Mouse (Mus musculus): ENCODE measurements around the gene Cdh4. TPM values are rescaled to one million over a fixed set of nuclear protein-coding genes. Genes with fewer than 3 reads are reported as not detected.

The Cdh4 gene
- polyA plus RNA-seq, 1 experiment from 2014 or later = 3.7 TPM

GRCm38 (mm10) chr2:179601167-179601566 is 158.9 kb downstream of the Cdh4 start:
- WGBS = 89% methylated on average over 9 of the region's 9 CpGs
- Histone ChIP-seq H3K9me3 (replicated peaks; ENCODE audit: control insufficient read depth, low read length) (no peaks in the 10 kb centered on the region), H3K36me3 (replicated peaks; ENCODE audit: control insufficient read depth, insufficient read depth, low read depth, low read length) (no peaks in the 10 kb centered on the region), H3K4me3 (ENCODE audit: low read depth, low read length) (no peak overlapping the region), H3K27ac (replicated peaks; ENCODE audit: low read depth, low read length) (no peak overlapping the region), H3K27me3 (ENCODE audit: control insufficient read depth, insufficient read depth, low read length) (no peaks in the 10 kb centered on the region), H3K4me1 (ENCODE audit: control insufficient read depth, insufficient read depth, low read length) (no peaks in the 10 kb centered on the region), H3K4me2 (ENCODE audit: low read depth, low read length) (no peak overlapping the region), H3K9ac (replicated peaks; ENCODE audit: low read length) (no peak overlapping the region)
- DNase-seq (ENCODE audit: low spot score) (no peak), ATAC-seq (replicated peaks; ENCODE audit: insufficient number of reproducible peaks, low FRiP score, low TSS enrichment, low read depth) (no peak)

- DNase-seq (ENCODE audit: low spot score) = no peak
- no peaks in the 10 kb centered on the region for H3K9me3 ChIP-seq (replicated peaks; ENCODE audit: control insufficient read depth, low read length)
- ATAC-seq (replicated peaks; ENCODE audit: insufficient number of reproducible peaks, low FRiP score, low TSS enrichment, low read depth) = no peak
- H3K27me3 ChIP-seq (ENCODE audit: control insufficient read depth, insufficient read depth, low read length) = no peaks in the 10 kb centered on the region
- WGBS = 88% methylated on average over 3 of the region's 3 CpGs
- no peaks in the 10 kb centered on the region for H3K36me3 ChIP-seq (replicated peaks; ENCODE audit: control insufficient read depth, insufficient read depth, low read depth, low read length)
- no peak overlapping the region for H3K9ac ChIP-seq (replicated peaks; ENCODE audit: low read length)
- no peak overlapping the region for H3K4me2 ChIP-seq (ENCODE audit: low read depth, low read length)
- H3K4me1 ChIP-seq (ENCODE audit: control insufficient read depth, insufficient read depth, low read length) = no peaks in the 10 kb centered on the region
- no peak overlapping the region for H3K27ac ChIP-seq (replicated peaks; ENCODE audit: low read depth, low read length)
- no peak overlapping the region for H3K4me3 ChIP-seq (ENCODE audit: low read depth, low read length)
These were observed 162.5 kb downstream of the Cdh4 start for GRCm38 (mm10) chr2:179604746-179605145.

DNA sequence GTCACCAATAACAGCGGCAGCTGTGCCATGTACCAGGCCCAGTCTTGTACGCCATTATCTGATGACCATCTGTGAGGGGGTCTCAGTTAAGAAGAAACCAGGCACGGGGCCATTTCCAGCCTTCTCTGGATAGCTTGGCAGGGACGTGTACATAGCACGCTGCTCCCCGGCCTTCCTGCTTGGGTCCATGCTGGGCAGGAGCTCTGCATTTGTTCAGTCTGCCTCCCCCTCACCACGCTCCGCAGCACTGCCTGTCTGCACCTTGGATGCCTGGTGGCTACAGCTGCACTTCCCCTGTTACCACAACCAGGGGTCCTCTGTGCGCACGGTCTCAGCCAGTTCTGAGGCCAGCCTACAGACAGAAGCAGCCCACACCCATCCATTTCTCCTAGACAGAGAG is 163.0 kb downstream of the Cdh4 start:
- H3K4me2 ChIP-seq (ENCODE audit: low read depth, low read length) = no peak overlapping the region
- H3K36me3 ChIP-seq (replicated peaks; ENCODE audit: control insufficient read depth, insufficient read depth, low read depth, low read length) = no peaks in the 10 kb centered on the region
- no peaks in the 10 kb centered on the region for H3K9me3 ChIP-seq (replicated peaks; ENCODE audit: control insufficient read depth, low read length)
- no peaks in the 10 kb centered on the region for H3K4me1 ChIP-seq (ENCODE audit: control insufficient read depth, insufficient read depth, low read length)
- 90% methylated on average over 10 of the region's 10 CpGs for WGBS
- ATAC-seq (replicated peaks; ENCODE audit: insufficient number of reproducible peaks, low FRiP score, low TSS enrichment, low read depth) (no peak), DNase-seq (ENCODE audit: low spot score) (no peak)
- H3K27me3 ChIP-seq (ENCODE audit: control insufficient read depth, insufficient read depth, low read length) = no peaks in the 10 kb centered on the region
- H3K4me3 ChIP-seq (ENCODE audit: low read depth, low read length) = no peak overlapping the region
- H3K9ac ChIP-seq (replicated peaks; ENCODE audit: low read length) = no peak overlapping the region
- no peak overlapping the region for H3K27ac ChIP-seq (replicated peaks; ENCODE audit: low read depth, low read length)

- no peaks in the 10 kb centered on the region for H3K4me1 ChIP-seq (ENCODE audit: control insufficient read depth, insufficient read depth, low read length)
- no peak overlapping the region for H3K4me3 ChIP-seq (ENCODE audit: low read depth, low read length)
- WGBS = 81% methylated on average over 2 of the region's 2 CpGs
- ATAC-seq (replicated peaks; ENCODE audit: insufficient number of reproducible peaks, low FRiP score, low TSS enrichment, low read depth) = no peak
- no peak overlapping the region for H3K4me2 ChIP-seq (ENCODE audit: low read depth, low read length)
- H3K27ac ChIP-seq (replicated peaks; ENCODE audit: low read depth, low read length) = no peak overlapping the region
- DNase-seq (ENCODE audit: low spot score) = no peak
- no peaks in the 10 kb centered on the region for H3K36me3 ChIP-seq (replicated peaks; ENCODE audit: control insufficient read depth, insufficient read depth, low read depth, low read length)
- H3K9me3 ChIP-seq (replicated peaks; ENCODE audit: control insufficient read depth, low read length) = no peaks in the 10 kb centered on the region
- H3K9ac ChIP-seq (replicated peaks; ENCODE audit: low read length) = no peak overlapping the region
- no peaks in the 10 kb centered on the region for H3K27me3 ChIP-seq (ENCODE audit: control insufficient read depth, insufficient read depth, low read length)
These were observed 164.1 kb downstream of the Cdh4 start for GRCm38 (mm10) chr2:179606341-179606740.

- Histone ChIP-seq H3K36me3 (replicated peaks; ENCODE audit: control insufficient read depth, insufficient read depth, low read depth, low read length) (no peaks in the 10 kb centered on the region), H3K4me3 (ENCODE audit: low read depth, low read length) (no peak overlapping the region), H3K4me2 (ENCODE audit: low read depth, low read length) (no peak overlapping the region), H3K9ac (replicated peaks; ENCODE audit: low read length) (no peak overlapping the region), H3K27ac (replicated peaks; ENCODE audit: low read depth, low read length) (no peak overlapping the region), H3K4me1 (ENCODE audit: control insufficient read depth, insufficient read depth, low read length) (no peaks in the 10 kb centered on the region), H3K27me3 (ENCODE audit: control insufficient read depth, insufficient read depth, low read length) (no peaks in the 10 kb centered on the region), H3K9me3 (replicated peaks; ENCODE audit: control insufficient read depth, low read length) (no peaks in the 10 kb centered on the region)
- 56% methylated on average over 5 of the region's 5 CpGs for WGBS
- peak; percentile 77 for DNase-seq (ENCODE audit: low spot score)
- no peak for ATAC-seq (replicated peaks; ENCODE audit: insufficient number of reproducible peaks, low FRiP score, low TSS enrichment, low read depth)
These were observed 173.7 kb downstream of the Cdh4 start for GRCm38 (mm10) chr2:179615906-179616305.

- H3K4me3 ChIP-seq (ENCODE audit: low read depth, low read length) = no peak overlapping the region
- no peak overlapping the region for H3K9ac ChIP-seq (replicated peaks; ENCODE audit: low read length)
- H3K9me3 ChIP-seq (replicated peaks; ENCODE audit: control insufficient read depth, low read length) = no peaks in the 10 kb centered on the region
- 81% methylated on average over 17 of the region's 17 CpGs for WGBS
- DNase-seq (ENCODE audit: low spot score) (no peak), ATAC-seq (replicated peaks; ENCODE audit: insufficient number of reproducible peaks, low FRiP score, low TSS enrichment, low read depth) (no peak)
- H3K27me3 ChIP-seq (ENCODE audit: control insufficient read depth, insufficient read depth, low read length) = no peaks in the 10 kb centered on the region
- no peaks in the 10 kb centered on the region for H3K4me1 ChIP-seq (ENCODE audit: control insufficient read depth, insufficient read depth, low read length)
- H3K36me3 ChIP-seq (replicated peaks; ENCODE audit: control insufficient read depth, insufficient read depth, low read depth, low read length) = no peaks in the 10 kb centered on the region
- no peak overlapping the region for H3K4me2 ChIP-seq (ENCODE audit: low read depth, low read length)
- no peak overlapping the region for H3K27ac ChIP-seq (replicated peaks; ENCODE audit: low read depth, low read length)
These were observed 181.6 kb downstream of the Cdh4 start for GRCm38 (mm10) chr2:179623643-179624473.

DNA sequence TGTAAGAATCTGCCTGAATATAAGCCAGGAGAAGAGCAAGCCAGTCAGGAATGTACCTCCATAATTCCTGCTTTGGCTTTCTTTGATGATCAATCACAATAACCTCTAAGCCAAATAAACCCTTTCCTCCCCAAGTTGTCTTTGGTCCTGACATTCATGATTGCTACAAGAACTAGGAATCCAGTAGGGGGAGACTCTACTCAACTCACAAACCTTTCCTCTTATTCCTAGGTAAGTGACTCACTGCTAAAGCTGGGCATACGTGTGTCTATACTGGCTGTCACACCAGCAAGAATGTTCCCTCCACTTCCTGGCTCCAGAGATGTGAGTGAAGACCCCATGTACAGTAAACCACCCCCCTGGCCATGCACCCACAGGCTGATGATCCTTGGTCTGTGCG is 185.3 kb downstream of the Cdh4 start:
- Histone ChIP-seq H3K4me1 (ENCODE audit: control insufficient read depth, insufficient read depth, low read length) (no peaks in the 10 kb centered on the region), H3K4me3 (ENCODE audit: low read depth, low read length) (no peak overlapping the region), H3K27me3 (ENCODE audit: control insufficient read depth, insufficient read depth, low read length) (no peaks in the 10 kb centered on the region), H3K36me3 (replicated peaks; ENCODE audit: control insufficient read depth, insufficient read depth, low read depth, low read length) (no peaks in the 10 kb centered on the region), H3K9me3 (replicated peaks; ENCODE audit: control insufficient read depth, low read length) (no peaks in the 10 kb centered on the region), H3K4me2 (ENCODE audit: low read depth, low read length) (no peak overlapping the region), H3K9ac (replicated peaks; ENCODE audit: low read length) (no peak overlapping the region), H3K27ac (replicated peaks; ENCODE audit: low read depth, low read length) (no peak overlapping the region)
- DNase-seq (ENCODE audit: low spot score) = no peak
- no peak for ATAC-seq (replicated peaks; ENCODE audit: insufficient number of reproducible peaks, low FRiP score, low TSS enrichment, low read depth)
- WGBS = 86% methylated on average over 2 of the region's 2 CpGs

DNA sequence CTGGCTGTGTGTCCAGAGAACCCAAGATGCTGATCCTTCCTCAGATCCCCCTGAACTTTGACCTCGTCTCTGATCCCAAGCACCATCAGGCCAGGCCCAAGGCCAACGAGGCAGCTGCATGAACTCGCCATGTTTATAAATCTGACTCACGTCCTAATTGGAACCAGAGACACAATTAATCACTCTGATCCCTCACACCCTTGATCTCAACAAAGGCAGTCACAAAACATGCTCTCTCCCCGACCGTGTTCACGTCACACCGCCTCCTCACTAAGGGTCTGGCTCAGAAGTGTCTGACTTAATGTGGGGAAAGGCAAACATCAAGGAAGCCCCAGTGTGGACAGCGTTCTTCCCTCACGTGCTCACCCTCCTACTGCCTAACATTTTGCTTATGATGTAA is 188.5 kb downstream of the Cdh4 start:
- H3K4me1 ChIP-seq (ENCODE audit: control insufficient read depth, insufficient read depth, low read length) = no peaks in the 10 kb centered on the region
- H3K4me3 ChIP-seq (ENCODE audit: low read depth, low read length) = no peak overlapping the region
- H3K9me3 ChIP-seq (replicated peaks; ENCODE audit: control insufficient read depth, low read length) = no peaks in the 10 kb centered on the region
- H3K27ac ChIP-seq (replicated peaks; ENCODE audit: low read depth, low read length) = no peak overlapping the region
- WGBS = 33% methylated on average over 10 of the region's 10 CpGs
- ATAC-seq (replicated peaks; ENCODE audit: insufficient number of reproducible peaks, low FRiP score, low TSS enrichment, low read depth) = no peak
- no peaks in the 10 kb centered on the region for H3K27me3 ChIP-seq (ENCODE audit: control insufficient read depth, insufficient read depth, low read length)
- DNase-seq (ENCODE audit: low spot score) = no peak
- no peaks in the 10 kb centered on the region for H3K36me3 ChIP-seq (replicated peaks; ENCODE audit: control insufficient read depth, insufficient read depth, low read depth, low read length)
- no peak overlapping the region for H3K4me2 ChIP-seq (ENCODE audit: low read depth, low read length)
- H3K9ac ChIP-seq (replicated peaks; ENCODE audit: low read length) = no peak overlapping the region

All from embryonic facial prominence, embryonic 11.5 days (tissue).